Mouse (Mus musculus) adrenal gland, postnatal 36 days (tissue): Measurements from ENCODE around the gene Tmc2. TPM values are rescaled to one million over a fixed set of nuclear protein-coding genes. Genes with fewer than 3 reads are reported as not detected.

Experiments
- DNase-seq, 2 experiments: peaks; one replicate each; pipeline ENCODE4 v3.0.0; 2021; ENCODE audit warnings: mixed read lengths in 1 of 2
- long read RNA-seq, 2 experiments: library from polyadenylated mRNA; stranded (forward); transcript quantifications; one replicate each; pipeline ENCODE4 v2.0.0; 2021; ENCODE audit warnings: borderline sequencing depth in 2 of 2
- total RNA-seq, 2 experiments: library from RNA; stranded (reverse); gene quantifications; 2 replicates each; pipeline ENCODE4 v1.2.3; 2021

The Tmc2 gene
- total RNA-seq: not detected
- long read RNA-seq, experiment 1: 0 reads
- long read RNA-seq, experiment 2: 0 reads

DNA sequence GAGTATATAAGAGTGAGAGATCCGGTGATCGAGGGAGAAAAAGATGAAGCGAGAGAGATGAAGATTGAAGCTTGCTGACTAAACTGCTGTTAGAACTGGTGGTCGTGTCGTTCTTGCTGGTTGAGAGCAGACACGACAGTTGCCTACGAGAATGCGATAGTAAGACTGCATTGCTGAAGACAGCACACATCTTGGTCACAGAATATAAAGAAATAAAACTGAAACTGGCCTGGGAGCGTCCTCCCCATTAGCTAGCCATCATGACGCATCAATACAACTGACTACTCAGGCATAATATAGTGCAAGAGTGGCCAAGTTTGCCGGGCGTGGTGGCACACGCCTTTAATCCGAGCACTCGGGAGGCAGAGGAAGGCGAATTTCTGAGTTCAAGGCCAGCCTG, at the start of gene Tmc2:
Gene Tmc2, plus strand, starts transcription at position 301 of the 400 bp plus-strand sequence.
- DNase-seq: no peak

GRCm38 (mm10) chr2:130146089-130146668, 48.8 kb upstream of the Tmc2 start:
- DNase-seq: no peak

DNA sequence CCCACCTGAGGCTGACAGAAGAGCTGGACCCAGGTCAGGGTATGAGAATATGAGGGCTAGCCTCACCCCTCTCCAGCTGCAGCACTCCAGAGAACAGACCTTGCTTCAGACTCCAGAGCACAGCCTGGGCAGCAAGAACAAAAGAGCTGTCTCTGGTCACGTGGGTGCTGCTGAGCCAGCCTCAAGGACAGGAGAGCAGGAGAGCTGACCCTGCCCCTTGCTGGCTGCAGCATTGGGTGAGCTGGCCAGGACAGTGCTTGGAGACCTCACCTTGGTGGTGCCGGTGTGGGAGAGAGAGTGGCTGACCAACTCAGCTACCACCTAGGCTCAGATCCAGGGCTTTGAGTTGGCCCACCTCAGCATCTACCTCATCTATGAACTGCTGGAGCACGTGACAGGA, 39.8 kb upstream of the Tmc2 start:
- peak; percentile 68 to 70 for DNase-seq

DNA sequence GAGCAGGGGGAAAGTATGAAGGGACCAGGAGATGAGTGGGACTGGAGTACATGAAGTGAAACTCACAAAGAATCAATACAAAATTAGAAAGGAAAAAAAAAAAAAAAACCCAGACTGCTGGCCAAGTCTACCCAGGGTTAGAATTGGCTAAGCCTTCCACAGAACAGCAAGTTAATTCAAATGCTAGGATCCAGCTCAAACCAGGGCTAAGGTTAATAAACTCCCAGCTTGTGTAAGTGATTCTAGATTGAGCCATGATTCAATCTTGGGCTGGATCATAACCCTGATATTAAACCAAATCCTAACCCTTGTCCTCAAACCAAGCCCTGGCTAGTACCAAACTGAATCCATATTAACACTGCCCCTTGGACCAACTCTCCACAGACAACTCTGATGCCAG, 39.1 kb upstream of the Tmc2 start:
- no peak for DNase-seq

- DNase-seq: no peak
Observed at GRCm38 (mm10) chr2:130157231-130158087, 37.5 kb upstream of the Tmc2 start.

DNA sequence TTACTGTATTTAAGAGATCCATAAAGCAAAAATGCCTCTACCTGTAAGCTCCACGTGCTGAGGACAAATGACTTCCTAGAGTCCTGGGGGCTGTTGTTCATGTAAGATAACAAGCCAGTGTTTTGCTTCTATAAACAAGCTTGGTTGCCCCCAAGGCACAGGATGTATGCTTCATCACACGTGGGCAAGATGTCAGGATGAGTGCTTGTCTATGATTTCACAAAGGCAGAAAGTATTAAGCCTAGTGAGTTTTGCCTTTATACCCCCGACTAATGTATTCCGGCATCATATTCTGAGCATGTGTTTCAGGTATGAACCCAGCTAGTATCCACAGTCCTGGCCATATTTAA, 36.9 kb upstream of the Tmc2 start:
- no peak for DNase-seq

DNA sequence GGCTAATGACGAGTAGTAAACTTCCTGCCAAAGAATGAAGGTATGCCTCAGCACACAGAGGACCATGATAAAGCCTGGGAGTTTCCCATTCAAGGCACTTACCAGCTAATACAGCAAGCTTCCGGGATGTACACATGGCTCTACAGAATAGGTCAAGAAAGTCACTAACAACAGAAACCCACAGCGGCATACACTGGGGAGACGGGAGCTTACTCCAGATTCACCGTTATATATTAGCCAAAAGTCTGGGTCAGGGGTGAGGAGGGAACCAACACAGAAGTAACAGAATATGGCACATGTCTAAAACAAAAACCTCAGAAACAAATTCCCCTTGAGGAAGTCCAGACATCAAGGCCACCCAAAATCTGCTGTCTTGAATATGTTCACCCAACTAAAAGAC, 32.3 kb upstream of the Tmc2 start:
- no peak for DNase-seq

DNA sequence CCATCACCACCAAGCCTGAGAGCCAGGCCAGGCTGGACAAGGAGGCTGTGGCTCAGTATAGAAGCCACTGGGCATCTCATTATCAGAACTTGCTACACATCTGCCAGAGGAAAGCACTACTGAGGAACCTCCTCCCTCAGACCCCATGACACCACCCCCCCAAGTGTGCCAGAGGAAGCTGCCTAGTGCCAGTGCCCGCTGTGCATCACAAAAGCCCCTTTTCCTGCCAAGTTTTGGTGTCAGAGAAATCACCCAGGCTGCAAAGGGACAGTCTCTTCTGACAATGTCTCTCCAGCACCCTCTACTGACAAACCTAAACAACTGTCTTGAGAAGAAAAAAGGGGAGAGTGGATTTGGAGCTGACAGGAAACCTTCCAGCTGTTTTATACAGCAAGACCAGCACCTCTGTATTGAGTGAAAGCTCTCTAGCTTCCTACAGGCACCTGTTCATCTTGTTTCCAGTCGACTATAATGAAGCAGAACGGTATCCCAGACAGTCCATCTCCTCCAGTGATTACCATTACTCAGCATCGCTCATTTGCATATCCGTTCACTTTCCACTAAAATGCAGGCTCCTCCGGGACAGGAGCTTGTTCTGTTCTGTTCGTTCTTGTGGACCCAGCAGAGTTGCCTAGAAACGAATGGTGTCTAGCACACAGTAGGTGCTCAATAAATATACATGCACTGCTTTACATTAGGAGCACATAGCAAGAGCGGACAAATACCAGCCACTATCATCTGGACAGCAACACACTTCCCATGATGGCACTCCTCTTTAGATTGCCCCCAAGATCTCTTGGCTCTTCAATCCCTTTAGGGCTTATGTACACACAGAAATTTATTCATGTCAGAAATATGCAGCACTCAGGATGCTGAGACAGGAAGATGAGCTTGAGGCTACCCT, 28.4 kb upstream of the Tmc2 start:
- DNase-seq: no peak

DNA sequence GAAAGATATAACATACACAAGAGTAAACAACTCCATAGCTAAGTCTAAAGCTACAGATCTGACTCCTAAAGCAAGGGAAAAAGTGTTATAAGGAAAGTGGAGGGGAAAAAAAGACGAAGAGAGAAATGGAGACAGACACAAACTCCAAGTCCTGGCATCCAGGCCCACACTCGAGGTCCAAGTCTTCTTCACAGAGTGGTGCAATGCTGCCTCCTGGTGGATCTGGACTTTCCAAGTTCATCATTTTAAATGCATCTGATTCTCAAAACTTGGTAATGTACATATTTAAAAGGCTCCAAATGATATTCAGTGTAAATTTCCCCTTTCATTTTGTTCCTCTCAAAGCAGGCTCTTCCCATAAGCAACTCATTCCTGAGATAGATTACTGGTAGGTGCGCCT, 27.1 kb upstream of the Tmc2 start:
- peak; percentile 55 to 71 for DNase-seq

DNA sequence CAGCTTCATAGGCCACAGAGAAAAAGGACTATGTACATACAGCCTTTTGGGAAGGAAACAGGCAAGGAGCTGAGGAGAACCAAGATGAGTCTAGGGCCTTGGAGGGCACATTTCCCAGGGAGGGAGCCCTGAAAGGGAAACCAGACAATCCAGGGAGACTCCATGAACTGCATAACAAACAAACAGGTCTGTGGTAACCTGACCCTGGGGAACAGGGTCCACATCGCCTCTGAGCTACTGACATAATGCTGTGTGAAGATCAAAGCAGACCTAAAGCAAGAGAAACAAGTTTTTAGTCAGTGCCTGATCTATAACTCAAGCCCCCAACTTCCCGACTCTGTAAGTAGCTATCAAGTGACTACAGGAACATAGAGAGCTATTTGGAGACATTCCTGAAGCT, 23.3 kb upstream of the Tmc2 start:
- no peak for DNase-seq

DNA sequence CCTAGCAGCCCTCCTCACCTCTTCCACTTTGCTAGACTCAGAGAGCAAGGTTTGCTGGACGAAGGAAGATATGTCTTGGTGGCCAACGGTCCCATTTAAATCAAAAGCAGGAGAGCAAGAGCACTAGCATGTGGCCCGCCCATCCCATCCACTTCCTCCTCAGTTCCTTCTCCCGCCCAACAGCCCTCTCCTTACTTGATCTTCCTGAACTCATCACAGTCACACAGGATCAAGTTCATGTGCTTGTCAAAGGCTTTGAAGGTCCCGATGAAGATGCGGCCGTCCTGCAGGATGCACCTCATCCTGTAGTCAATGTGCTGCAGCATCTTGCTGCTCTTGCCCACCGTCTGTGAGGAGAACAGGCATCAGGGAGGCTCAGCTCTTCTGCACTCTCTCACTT, 18.2 kb upstream of the Tmc2 start:
- no peak for DNase-seq

DNA sequence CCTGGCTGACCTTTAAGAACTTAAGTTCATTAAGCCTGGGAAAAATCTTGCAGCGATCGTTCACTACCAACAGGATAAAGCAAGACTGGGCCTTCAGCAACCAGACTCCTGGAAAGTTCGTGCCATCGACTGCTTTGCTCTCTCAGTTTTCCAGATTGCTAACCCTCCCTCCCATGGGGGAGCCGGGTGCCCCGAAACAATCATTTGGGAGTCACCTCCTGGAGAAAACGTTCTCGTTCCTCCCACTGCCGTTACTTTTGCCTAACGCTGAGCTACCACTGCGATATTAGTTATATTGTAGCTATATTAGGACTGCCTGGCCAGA, 16.7 kb upstream of the Tmc2 start:
- no peak for DNase-seq

DNA sequence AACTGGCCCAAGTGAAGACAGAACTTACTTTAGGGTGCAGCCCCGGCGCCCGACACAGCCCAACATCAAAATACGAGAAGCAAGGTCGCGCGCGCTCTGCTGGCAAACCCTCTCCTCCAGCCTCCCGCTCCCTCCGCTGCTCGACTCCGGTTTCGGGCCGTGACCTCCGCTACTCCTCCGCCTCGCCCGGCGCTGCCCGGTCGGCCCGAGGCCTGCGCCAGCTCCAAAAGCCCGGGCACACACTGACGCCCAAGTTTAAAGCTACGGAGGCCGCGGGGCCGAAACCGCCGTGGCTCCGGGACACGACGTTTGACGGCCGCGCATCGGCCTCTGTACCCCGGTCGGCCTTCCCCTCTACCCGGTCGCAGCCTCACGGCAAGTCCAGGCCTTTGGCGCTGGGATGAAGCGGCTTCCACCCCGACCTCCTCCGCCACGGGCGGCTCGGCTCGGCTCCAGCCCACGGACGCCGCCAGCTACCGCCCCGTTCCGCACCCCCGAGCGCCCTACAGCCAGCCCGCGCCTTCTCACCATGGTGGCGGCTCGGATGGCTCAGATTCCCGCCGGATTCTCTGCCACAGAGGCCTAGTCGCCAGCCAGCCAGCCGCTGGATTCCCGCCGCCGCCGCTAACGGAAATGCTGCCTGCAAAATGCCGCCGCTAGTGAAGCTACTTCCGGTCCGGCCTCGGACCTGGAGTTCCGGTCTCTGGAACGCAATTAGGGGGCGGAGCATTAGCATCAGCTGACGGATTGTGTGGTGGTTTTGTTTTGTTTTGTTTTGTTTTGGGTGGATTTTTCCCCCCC, 16.1 kb upstream of the Tmc2 start, which contains the start of gene Snrpb:
Gene Snrpb, minus strand, starts transcription at position 698 of the 801 bp plus-strand sequence.
- DNase-seq: peak; percentile 92 to 93

GRCm38 (mm10) chr2:130179507-130180019, 15.4 kb upstream of the Tmc2 start:
- no peak for DNase-seq

GRCm38 (mm10) chr2:130188391-130188790, 6.6 kb upstream of the Tmc2 start:
- no peak for DNase-seq

DNA sequence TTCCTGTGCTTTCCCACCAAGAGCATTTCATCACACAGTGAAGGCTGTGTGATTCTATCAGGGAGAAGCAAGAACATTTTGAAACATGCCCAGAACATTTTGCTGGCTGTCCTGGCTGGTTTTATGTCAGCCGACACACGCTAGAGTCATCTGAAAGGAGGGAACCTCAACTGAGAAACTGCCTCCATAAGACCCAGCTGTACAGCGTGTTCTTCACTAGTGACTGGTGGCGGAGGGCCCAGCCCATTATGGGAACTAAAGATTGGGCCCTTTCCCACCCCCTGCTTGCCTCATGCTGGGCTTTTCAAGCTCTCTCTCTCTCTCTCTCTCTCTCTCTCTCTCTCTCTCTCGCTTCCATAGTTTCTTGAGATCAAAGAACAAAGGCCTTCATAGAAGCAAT, 6.0 kb downstream of the Tmc2 start:
- no peak for DNase-seq

GRCm38 (mm10) chr2:130207376-130207775, 12.4 kb downstream of the Tmc2 start:
- DNase-seq: no peak

DNA sequence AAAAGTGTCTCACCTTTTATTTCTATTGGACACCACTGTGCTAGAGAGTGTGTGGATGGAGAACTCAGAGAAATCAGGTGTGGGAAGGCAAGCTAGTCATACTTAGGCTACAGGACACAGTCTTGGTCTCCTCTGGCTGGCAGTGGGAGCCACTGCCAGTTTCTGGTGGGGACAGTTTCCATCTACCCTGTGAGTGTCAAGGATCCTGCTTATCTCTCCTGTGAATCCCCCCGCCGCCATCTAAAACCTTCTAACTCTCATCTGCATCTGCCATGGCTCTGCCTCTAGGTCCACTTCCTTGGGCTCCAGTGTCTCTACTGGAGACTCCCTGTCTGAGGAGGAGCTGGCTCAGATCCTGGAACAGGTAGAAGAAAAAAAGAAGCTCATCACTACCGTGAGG, 13.0 kb downstream of the Tmc2 start:
- no peak for DNase-seq

GRCm38 (mm10) chr2:130209636-130210035, 14.6 kb downstream of the Tmc2 start:
- no peak for DNase-seq

DNA sequence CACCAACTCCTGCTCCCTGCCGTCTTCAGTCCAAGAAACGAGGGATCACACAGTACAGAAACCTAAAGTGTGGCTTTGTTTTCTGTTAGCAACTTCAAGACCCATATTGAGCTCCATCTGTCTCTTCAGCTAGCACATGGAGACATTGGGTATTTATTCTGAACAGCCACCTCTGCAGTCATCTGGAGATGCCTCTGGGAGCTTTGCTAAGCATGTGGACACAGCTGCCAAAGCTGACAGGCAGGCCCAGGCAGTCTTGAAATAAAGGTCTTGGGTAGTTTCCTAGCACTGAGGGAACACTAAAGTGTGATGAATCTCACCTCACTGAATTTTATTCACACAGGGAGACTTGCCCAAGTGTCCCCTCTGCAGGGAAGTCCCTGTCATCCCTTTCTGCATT, 16.6 kb downstream of the Tmc2 start:
- no peak for DNase-seq

DNA sequence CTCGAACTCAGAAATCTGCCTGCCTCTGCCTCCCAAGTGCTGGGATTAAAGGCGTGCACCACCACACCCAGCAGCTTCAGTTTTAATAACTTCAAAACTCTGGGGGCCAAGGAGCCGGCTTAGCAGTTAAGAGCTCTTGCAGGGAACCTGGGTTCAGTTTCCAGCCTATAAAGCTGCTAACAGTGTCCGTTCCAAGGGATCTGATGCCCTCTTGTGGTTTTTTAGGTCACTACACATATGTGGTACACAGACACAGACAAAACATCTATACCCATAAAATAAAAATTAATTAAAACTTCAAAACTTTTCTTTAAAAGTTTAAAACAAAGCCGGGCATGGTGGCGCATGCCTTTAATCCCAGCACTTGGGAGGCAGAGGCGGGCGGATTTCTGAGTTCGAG, 51.9 kb downstream of the Tmc2 start:
- DNase-seq: peak in 1 of 2 experiments; percentile 30

DNA sequence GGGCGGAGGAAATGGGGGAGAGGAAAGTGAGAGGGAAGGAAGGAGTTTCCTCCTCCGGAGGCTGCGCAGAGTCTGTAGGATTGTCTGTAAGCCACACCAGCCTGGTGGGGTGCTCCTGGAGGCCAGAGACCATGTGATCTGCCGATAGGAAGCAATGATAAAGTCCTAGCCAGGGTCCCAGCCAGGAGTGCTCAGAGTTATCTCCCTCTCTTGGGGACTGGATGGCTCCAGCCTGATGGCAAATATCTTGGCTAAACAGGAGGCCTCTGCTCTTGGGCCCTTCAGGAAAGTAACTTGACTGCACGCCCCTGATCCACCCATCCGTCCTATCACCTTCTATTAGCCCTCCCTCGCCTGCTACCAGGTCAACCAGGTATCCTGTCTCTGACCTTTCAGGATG, 53.2 kb downstream of the Tmc2 start:
- DNase-seq: no peak
